Mouse (Mus musculus) neural tube, embryonic 15.5 days (tissue): Measurements from ENCODE around the gene Ccnyl1. TPM values are rescaled to one million over a fixed set of nuclear protein-coding genes. Genes with fewer than 3 reads are reported as not detected.

Source experiments
- ATAC-seq: fragments of 200-750 bp; cut with Nextera tagmentation; 2 replicates; pipeline ENCODE4 v1.8.0; 2017; ENCODE audit warnings: mild to moderate bottlenecking, moderate TSS enrichment, moderate library complexity; ENCODE audit not compliant: low FRiP score
- H3K27ac ChIP-seq: fragments of 300-500 bp; sonication (generic); replicated peaks from 2 replicates; pipeline ENCODE4 v1.5.1; 2015; ENCODE audit warnings: mild to moderate bottlenecking, inconsistent platforms
- H3K27me3 ChIP-seq: fragments of 300-500 bp; sonication (generic); replicated peaks from 2 replicates; pipeline ENCODE4 v1.6.1; 2015; ENCODE audit warnings: inconsistent platforms
- H3K36me3 ChIP-seq: fragments of 300-500 bp; sonication (generic); 2 replicates; pipeline ENCODE4 v1.6.1; 2015; ENCODE audit warnings: inconsistent platforms
- H3K4me1 ChIP-seq: fragments of 300-500 bp; sonication (generic); 2 replicates; pipeline ENCODE4 v1.6.1; 2015; ENCODE audit warnings: inconsistent platforms
- H3K4me2 ChIP-seq: fragments of 300-500 bp; sonication (generic); 2 replicates; pipeline ENCODE4 v1.6.1; 2015; ENCODE audit warnings: inconsistent platforms, mild to moderate bottlenecking, moderate library complexity
- H3K4me3 ChIP-seq: fragments of 300-500 bp; sonication (generic); replicated peaks from 2 replicates; pipeline ENCODE4 v1.5.1; 2015; ENCODE audit warnings: mild to moderate bottlenecking, inconsistent platforms
- H3K9ac ChIP-seq: fragments of 300-500 bp; sonication (generic); replicated peaks from 2 replicates; pipeline ENCODE4 v1.6.1; 2015; ENCODE audit warnings: mild to moderate bottlenecking, inconsistent platforms
- H3K9me3 ChIP-seq: fragments of 300-500 bp; sonication (generic); replicated peaks from 2 replicates; pipeline ENCODE4 v1.6.1; 2016; ENCODE audit warnings: inconsistent platforms
- WGBS: fragments of 180-500 bp; shearing (Covaris S2); methylation state at CpG from one replicate; pipeline ENCODE4 v1.1.7; 2015; ENCODE audit warnings: mixed read lengths; 5-methylcytosine and 5-hydroxymethylcytosine counted together
- polyA plus RNA-seq: library from polyadenylated mRNA; unstranded; fragments of >200 nt; fragmentation: Nextera tagmentation; extraction: Ambion mirVana; gene quantifications from 2 replicates; pipeline ENCODE4 v1.2.1, GENCODE M21; 2015

Ccnyl1 gene
- polyA plus RNA-seq, 1 experiment from 2014 or later: 3.9 TPM

- Histone ChIP-seq H3K4me2 (no peak overlapping the region), H3K9ac (no peak overlapping the region), H3K9me3 (no peaks in the 10 kb centered on the region), H3K27me3 (no peaks in the 10 kb centered on the region), H3K4me3 (no peak overlapping the region), H3K36me3 (no peaks in the 10 kb centered on the region), H3K4me1 (no peaks in the 10 kb centered on the region), H3K27ac (no peak overlapping the region)
- 90% methylated on average over 5 of the region's 5 CpGs for WGBS
- no peak for ATAC-seq
These were observed 16.3 kb upstream of the Ccnyl1 start for GRCm38 (mm10) chr1:64673931-64674330.

- no peak for ATAC-seq
- no peaks in the 10 kb centered on the region for H3K36me3 ChIP-seq
- H3K27me3 ChIP-seq: no peaks in the 10 kb centered on the region
- no peaks in the 10 kb centered on the region for H3K9me3 ChIP-seq
- H3K27ac ChIP-seq: no peak overlapping the region
- H3K4me1 ChIP-seq: no peaks in the 10 kb centered on the region
- H3K4me3 ChIP-seq: no peak overlapping the region
- H3K9ac ChIP-seq: no peak overlapping the region
- WGBS: 59% methylated on average over 6 of the region's 6 CpGs
- no peak overlapping the region for H3K4me2 ChIP-seq
These were observed 14.0 kb upstream of the Ccnyl1 start for GRCm38 (mm10) chr1:64676060-64676839.

- Histone ChIP-seq H3K4me2 (no peak overlapping the region), H3K4me1 (no peaks in the 10 kb centered on the region), H3K9me3 (no peaks in the 10 kb centered on the region), H3K27ac (no peak overlapping the region), H3K36me3 (no peaks in the 10 kb centered on the region), H3K9ac (no peak overlapping the region), H3K27me3 (no peaks in the 10 kb centered on the region), H3K4me3 (no peak overlapping the region)
- ATAC-seq: no peak
- WGBS: 97% methylated on average over 3 of the region's 3 CpGs
These were observed 8.8 kb upstream of the Ccnyl1 start for GRCm38 (mm10) chr1:64681499-64681898.

GRCm38 (mm10) chr1:64683039-64683438, 7.2 kb upstream of the Ccnyl1 start:
- H3K27ac ChIP-seq: no peak overlapping the region
- no peak for ATAC-seq
- H3K9ac ChIP-seq: no peak overlapping the region
- 96% methylated on average over 3 of the region's 3 CpGs for WGBS
- no peaks in the 10 kb centered on the region for H3K36me3 ChIP-seq
- H3K4me3 ChIP-seq: no peak overlapping the region
- H3K9me3 ChIP-seq: no peaks in the 10 kb centered on the region
- H3K4me2 ChIP-seq: no peak overlapping the region
- H3K27me3 ChIP-seq: no peaks in the 10 kb centered on the region
- H3K4me1 ChIP-seq: no peaks in the 10 kb centered on the region

GRCm38 (mm10) chr1:64684440-64684839, 5.8 kb upstream of the Ccnyl1 start:
- 96% methylated on average over 2 of the region's 2 CpGs for WGBS
- no peak for ATAC-seq

GRCm38 (mm10) chr1:64688046-64688445, 2.2 kb upstream of the Ccnyl1 start:
- Histone ChIP-seq H3K36me3 (no peaks in the 10 kb centered on the region), H3K9me3 (no peaks in the 10 kb centered on the region), H3K4me1 (peaks cover 26% of the 10 kb centered on the region), H3K4me2 (no peak overlapping the region), H3K27ac (no peak overlapping the region), H3K9ac (no peak overlapping the region), H3K4me3 (no peak overlapping the region), H3K27me3 (no peaks in the 10 kb centered on the region)
- ATAC-seq: no peak
- WGBS: 89% methylated on average over 4 of the region's 4 CpGs

More at GRCm38 (mm10) chr1:64684440-64684839, 5.8 kb upstream of the Ccnyl1 start:
- Histone ChIP-seq H3K9ac (no peak overlapping the region), H3K4me3 (no peak overlapping the region), H3K27me3 (no peaks in the 10 kb centered on the region), H3K27ac (no peak overlapping the region), H3K4me1 (peaks cover under 1% of the 10 kb centered on the region; the same call in 1 of the 2 replicates), H3K4me2 (no peak overlapping the region), H3K36me3 (no peaks in the 10 kb centered on the region), H3K9me3 (no peaks in the 10 kb centered on the region)

- no peak for ATAC-seq
- H3K4me1 ChIP-seq: peaks cover 33% of the 10 kb centered on the region
- H3K27ac ChIP-seq: no peak overlapping the region
- WGBS: 30% methylated on average over 9 of the region's 9 CpGs
- no peaks in the 10 kb centered on the region for H3K9me3 ChIP-seq
- no peaks in the 10 kb centered on the region for H3K36me3 ChIP-seq
- H3K9ac ChIP-seq: peak overlapping the region; percentile 49
- no peaks in the 10 kb centered on the region for H3K27me3 ChIP-seq
- H3K4me3 ChIP-seq: peak overlapping the region; percentile 70
- peak overlapping the region; percentile 94 for H3K4me2 ChIP-seq
These were observed 568 bp upstream of the Ccnyl1 start for GRCm38 (mm10) chr1:64689561-64690212.

- Histone ChIP-seq H3K4me1 (peaks cover 33% of the 10 kb centered on the region), H3K4me3 (peak overlapping the region; percentile 70), H3K27me3 (no peaks in the 10 kb centered on the region), H3K9ac (peak overlapping the region; percentile 59), H3K4me2 (peak overlapping the region; percentile 94), H3K36me3 (no peaks in the 10 kb centered on the region), H3K27ac (peak overlapping the region; percentile 68), H3K9me3 (no peaks in the 10 kb centered on the region)
- WGBS: under 1% methylated on average over 41 of the region's 55 CpGs
- ATAC-seq: no peak; the same call in 1 of the 2 replicates
These were observed 881 bp downstream of the Ccnyl1 start for GRCm38 (mm10) chr1:64691121-64691551.

GRCm38 (mm10) chr1:64691581-64691980, 1.3 kb downstream of the Ccnyl1 start:
- Histone ChIP-seq H3K9ac (peak overlapping the region; percentile 59), H3K4me3 (peak overlapping the region; percentile 70), H3K27me3 (no peaks in the 10 kb centered on the region), H3K27ac (no peak overlapping the region), H3K9me3 (no peaks in the 10 kb centered on the region), H3K4me1 (peaks cover 33% of the 10 kb centered on the region), H3K4me2 (peak overlapping the region; percentile 94), H3K36me3 (no peaks in the 10 kb centered on the region)
- ATAC-seq: 0 out of 2 replicates have a peak, but pooled peaks have one; percentile 3
- WGBS: 3% methylated on average over 9 of the region's 9 CpGs

GRCm38 (mm10) chr1:64695156-64695555, 4.9 kb downstream of the Ccnyl1 start:
- Histone ChIP-seq H3K36me3 (no peaks in the 10 kb centered on the region), H3K9me3 (no peaks in the 10 kb centered on the region), H3K4me2 (no peak overlapping the region), H3K9ac (no peak overlapping the region), H3K27ac (no peak overlapping the region), H3K27me3 (no peaks in the 10 kb centered on the region), H3K4me1 (peaks cover 25% of the 10 kb centered on the region), H3K4me3 (no peak overlapping the region)
- 49% methylated on average over 3 of the region's 3 CpGs for WGBS
- no peak for ATAC-seq

- H3K4me3 ChIP-seq: no peak overlapping the region
- no peak overlapping the region for H3K9ac ChIP-seq
- H3K27ac ChIP-seq: no peak overlapping the region
- ATAC-seq: no peak
- H3K27me3 ChIP-seq: no peaks in the 10 kb centered on the region
- 88% methylated on average over 3 of the region's 3 CpGs for WGBS
- H3K36me3 ChIP-seq: peaks cover 19% of the 10 kb centered on the region
- no peak overlapping the region for H3K4me2 ChIP-seq
- no peaks in the 10 kb centered on the region for H3K9me3 ChIP-seq
- H3K4me1 ChIP-seq: no peaks in the 10 kb centered on the region
These were observed 11.5 kb downstream of the Ccnyl1 start for GRCm38 (mm10) chr1:64701780-64702179.

GRCm38 (mm10) chr1:64705230-64705629, 15.0 kb downstream of the Ccnyl1 start:
- ATAC-seq: peak; percentile 31; the same call in 1 of the 2 replicates
- Histone ChIP-seq H3K9ac (no peak overlapping the region), H3K4me1 (no peaks in the 10 kb centered on the region), H3K27ac (no peak overlapping the region), H3K4me2 (no peak overlapping the region), H3K9me3 (no peaks in the 10 kb centered on the region), H3K4me3 (no peak overlapping the region), H3K36me3 (peaks cover 24% of the 10 kb centered on the region), H3K27me3 (no peaks in the 10 kb centered on the region)
- WGBS: 52% methylated on average over 6 of the region's 6 CpGs
